Mouse (Mus musculus) neutrophil, adult 83 days (primary cell): Measurements from ENCODE around the gene Tdo2. TPM values are rescaled to one million over a fixed set of nuclear protein-coding genes. Genes with fewer than 3 reads are reported as not detected.

Experiments
- total RNA-seq, 2 experiments: library from RNA; stranded (reverse); gene quantifications; one replicate each; pipeline ENCODE4 v1.2.4; 2023

Tdo2 gene
- total RNA-seq, result not detected

DNA sequence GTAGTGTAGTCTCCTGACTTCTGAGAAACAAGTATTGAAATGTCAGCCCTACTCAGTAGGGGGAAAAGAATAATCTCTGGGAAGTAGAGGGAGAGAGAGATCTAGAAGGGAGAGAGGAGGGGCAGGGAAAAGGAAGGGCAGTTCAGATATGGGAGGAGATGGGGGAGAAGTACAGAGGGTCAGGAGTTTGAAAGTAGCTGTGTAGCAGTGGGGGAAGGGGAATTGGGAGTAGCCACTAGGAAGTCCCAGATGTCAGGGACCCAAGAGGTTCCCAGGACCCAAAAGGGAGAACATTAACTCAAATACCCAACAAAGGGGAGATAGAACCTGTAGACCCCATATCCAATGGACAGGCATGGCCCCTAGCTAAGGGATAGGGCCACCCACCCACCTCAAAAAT is at the start of gene Tdo2:
Gene Tdo2 (minus strand): TSS at position 101 of the 400 bp plus-strand sequence.

DNA sequence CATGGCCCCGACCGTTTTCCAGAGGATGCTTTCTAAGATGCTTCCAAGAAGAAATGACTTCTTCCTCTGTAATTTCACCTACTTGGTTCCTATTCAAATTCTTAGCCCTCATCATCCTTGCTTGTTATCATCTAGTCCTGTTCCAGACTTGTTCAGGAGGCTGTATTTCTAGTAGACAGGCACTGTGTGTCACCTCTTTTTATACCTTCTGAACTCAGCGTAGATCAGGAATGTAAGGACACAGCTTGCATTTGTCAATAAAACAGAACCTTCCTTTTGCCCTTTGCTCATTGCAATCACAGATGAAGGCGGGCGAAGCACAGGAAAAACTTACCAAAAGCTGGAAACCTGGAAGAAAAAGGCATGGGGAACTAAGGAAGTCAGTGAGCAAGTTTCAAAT is 6.0 kb upstream of the Tdo2 start, which contains the start of gene Asic5:
Gene Asic5 (plus strand): TSS at position 301 of the 400 bp plus-strand sequence.

DNA sequence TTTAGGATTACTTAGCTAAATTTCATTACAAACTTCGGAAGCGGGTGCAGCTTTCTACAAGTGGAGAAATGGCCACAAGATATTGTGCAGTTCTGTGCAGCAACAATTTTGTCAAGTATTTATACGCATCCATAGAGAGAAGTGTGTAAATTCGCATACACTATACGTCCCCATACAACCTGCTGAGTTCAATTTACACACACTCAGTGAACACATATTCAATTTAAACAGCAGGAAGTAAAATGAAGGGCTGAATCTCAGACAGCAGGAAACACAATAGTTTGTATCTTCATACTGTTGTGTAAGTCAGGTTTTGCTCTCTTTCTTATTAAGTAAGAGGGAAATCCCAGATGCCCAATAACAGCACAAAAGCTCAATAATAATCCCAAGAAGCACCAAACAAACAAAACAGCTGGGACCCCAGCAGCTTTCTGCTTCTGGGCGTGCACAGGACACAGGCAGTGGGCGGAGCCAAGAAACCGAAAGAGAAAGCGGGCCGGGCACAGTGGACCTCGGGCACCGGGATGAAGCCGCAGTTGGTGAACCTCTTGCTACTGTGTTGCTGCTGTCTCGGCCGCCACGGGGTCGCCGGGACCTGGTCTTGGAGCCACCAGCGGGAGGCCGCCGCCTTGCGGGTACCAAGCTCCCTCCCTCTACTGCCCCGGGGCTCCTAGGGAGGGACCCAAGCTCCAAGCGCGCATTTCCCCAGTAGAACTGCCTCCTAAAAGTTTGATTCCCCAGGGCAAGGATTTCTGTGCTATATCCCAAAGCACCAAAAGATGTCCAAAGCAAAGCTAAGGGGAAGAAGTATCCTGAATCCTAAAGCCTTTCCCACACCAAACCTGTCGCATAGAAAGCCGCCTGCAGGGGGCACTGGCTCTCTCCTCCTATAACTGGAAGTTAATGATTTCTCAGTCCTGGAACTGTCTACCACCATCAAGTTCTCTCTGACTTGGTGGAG is 43.6 kb downstream of the Tdo2 start, which contains the start of gene Ctso:
Gene Ctso (plus strand): TSS at position 461 of the 961 bp plus-strand sequence.

Other genes with a start within 250 kb of the Tdo2 start
- gene Ctso, start 43.6 kb downstream of the Tdo2 start, total RNA-seq, result 1 to 10 TPM; 6.9 to 7.1 TPM
- not detected for gene Asic5, start 6.1 kb upstream of the Tdo2 start, total RNA-seq
- gene Gucy1b1, start 98.5 kb upstream of the Tdo2 start, total RNA-seq, result under 1 TPM in 1 of 2 experiments, not detected in 1; 0.11 TPM
- under 1 TPM; 0.35 to 0.55 TPM for gene Gucy1a1, start 169.6 kb upstream of the Tdo2 start, total RNA-seq